Mouse (Mus musculus) CD4-positive, CD25-positive, alpha-beta regulatory T cell, adult 2 months (primary cell): ENCODE measurements at regions not wholly inside any gene's neighbourhood (a gene's known extent, or its start where the extent isn't known, plus 50 kb on each side); places are given as distances from the start of the nearest gene placed in this dataset.

ENCODE experiments used
- DNase-seq: peaks from one replicate; pipeline ENCODE4 v3.0.0-alpha.2; 2012; ENCODE audit warnings: low read depth, low spot score

- no peak for DNase-seq
These were observed 220.9 kb downstream of the Arpp21 start for GRCm38 (mm10) chr9:112014796-112015195.

GRCm38 (mm10) chr9:111994401-111994800 is 241.3 kb downstream of the Arpp21 start:
- no peak for DNase-seq

- no peak for DNase-seq
These were observed 241.9 kb downstream of the Arpp21 start for GRCm38 (mm10) chr9:111993844-111994243.

DNA sequence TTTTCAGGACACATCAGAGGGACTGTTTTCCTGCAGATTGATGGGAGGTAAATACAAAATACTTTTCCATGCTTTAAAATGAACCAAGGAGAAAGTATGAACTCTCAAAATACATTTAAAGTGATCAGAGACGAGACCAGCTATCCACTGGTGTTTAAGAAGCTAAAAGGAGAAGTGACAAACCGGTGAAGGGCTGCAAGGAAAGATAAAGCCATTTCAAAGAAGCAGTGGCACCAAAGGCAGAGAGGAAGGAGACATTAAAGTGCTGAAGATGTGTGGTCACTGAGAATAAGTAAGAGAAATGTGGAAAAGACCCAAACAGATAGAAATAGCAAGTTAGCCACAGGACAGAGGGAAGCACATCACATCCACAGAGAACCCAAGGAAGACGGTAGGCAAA is 245.7 kb downstream of the Arpp21 start:
- no peak for DNase-seq

GRCm38 (mm10) chr9:111963405-111964037 is 272.2 kb downstream of the Arpp21 start:
- DNase-seq = no peak

GRCm38 (mm10) chr9:111957799-111958198 is 267.7 kb upstream of the Stac start:
- peak; percentile 19 for DNase-seq

- peak; percentile 5 for DNase-seq
These were observed 249.3 kb upstream of the Stac start for GRCm38 (mm10) chr9:111939271-111940067.

DNA sequence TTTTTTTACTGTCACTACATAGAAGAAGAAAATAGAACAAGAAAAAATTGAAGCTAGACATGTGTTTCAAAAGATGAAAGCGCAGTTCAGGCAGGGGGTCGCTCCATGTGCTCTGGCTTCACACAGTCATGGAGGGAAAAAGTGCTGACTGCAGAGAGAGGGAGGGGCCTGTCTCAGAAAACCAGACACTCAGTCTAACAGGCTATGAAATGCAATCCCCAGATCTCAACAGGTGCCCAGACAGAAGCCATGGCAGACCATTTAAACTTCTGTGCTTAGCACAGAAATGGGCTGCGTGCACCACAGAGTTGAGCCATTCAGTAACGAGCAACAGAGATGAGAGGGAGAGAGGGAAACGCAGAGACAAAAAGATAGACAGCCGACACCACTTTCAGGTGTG is 242.3 kb upstream of the Stac start:
- no peak for DNase-seq

DNA sequence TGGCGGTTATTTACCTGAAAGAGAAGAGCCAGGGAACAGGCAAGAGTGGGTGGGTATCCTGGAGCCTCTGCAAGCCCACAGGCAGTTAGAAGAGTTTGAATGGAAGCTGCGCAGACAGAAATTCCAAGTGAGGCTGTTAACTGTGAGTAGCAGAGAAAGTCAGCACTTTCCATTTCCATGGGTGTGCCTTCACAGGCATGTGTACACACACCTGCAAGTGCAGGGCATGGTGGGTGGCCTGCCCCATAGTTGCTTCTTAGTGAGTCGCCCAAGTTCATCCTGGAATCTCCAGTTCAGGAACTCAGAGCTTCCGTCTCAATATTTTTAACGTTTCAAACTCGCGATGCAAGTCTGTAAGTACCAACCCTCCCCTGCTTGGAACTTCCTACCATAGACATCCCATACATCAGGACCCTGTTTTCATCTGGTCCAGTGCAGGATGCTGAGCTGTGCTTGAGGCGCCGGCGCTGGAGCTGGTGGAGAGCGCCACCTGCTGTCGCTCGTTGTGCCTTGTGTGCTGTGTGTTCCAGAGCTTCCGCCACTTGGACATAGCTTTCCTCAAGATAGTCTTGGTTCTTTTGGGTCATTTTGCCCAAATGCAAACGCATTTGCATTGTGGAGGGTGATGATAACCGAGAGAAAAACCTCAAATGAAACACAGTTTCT is 228.3 kb upstream of the Stac start:
- DNase-seq = peak; percentile 53

GRCm38 (mm10) chr9:111916684-111917535 is 226.8 kb upstream of the Stac start:
- peak; percentile 8 for DNase-seq

GRCm38 (mm10) chr9:111908806-111909205 is 218.7 kb upstream of the Stac start:
- DNase-seq = no peak

- DNase-seq = no peak
These were observed 210.0 kb upstream of the Stac start for GRCm38 (mm10) chr9:111900196-111900595.

DNA sequence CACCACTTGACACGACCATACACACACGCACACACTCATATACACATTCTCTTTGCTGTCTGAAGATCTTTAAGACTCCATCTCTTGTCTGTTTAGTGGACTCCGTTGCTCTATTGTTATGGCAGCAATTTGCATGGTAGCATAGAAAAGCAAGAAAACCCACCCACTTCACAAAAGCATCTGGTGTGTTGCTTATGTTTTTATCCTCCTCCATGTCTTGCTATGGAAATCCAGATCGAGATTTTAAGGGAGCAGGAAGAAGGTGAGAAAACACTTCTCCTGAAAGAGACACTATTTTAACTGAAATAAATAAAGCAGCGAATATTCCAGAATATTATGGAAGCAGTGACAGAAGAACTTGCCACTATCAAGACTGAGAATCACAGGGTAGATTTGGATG is 207.5 kb upstream of the Stac start:
- no peak for DNase-seq

- DNase-seq = no peak
These were observed 189.6 kb upstream of the Stac start for GRCm38 (mm10) chr9:111879710-111880109.

DNA sequence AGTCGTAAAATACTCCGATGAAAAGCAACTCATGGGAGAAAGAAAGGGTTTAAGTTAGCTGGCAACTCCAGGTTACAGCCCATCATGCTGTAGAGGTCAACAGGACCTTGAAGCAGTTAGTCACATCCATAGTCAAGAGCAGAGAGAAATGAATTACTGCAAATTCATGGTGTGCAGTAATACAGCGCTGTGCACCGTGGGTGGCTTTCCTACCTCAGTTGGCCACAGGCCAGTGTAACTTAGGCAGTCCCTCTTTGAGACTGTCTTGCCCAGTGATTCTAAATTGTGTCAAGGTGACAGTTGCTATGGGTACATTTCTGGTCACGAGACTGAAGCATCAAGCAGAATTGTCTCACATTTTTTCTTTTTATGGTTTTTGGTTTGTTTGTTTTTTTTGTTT is 186.7 kb upstream of the Stac start:
- DNase-seq = no peak

GRCm38 (mm10) chr9:111870466-111870865 is 180.3 kb upstream of the Stac start:
- DNase-seq = no peak

- DNase-seq = no peak
These were observed 179.7 kb upstream of the Stac start for GRCm38 (mm10) chr9:111869801-111870382.

DNA sequence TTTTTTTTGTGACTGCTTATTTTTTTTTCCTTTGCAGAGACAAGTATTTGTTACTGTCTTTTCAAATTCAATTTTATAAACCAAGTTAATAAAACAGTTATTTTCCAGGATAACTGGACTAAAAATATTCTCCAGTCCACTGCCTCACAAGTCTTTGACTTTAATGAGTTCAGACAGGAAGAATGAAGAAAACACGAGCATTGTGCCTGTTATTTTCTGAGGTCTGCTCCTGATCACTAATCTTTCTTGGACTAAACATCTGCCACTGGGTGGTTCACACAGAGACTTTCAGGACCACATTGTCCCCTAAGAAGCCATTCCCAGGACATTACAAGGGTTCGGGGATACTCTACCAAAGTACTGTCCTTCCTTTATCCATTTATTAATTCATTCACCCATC is 167.9 kb upstream of the Stac start:
- DNase-seq = no peak

GRCm38 (mm10) chr9:111854976-111855375 is 164.8 kb upstream of the Stac start:
- DNase-seq = no peak

GRCm38 (mm10) chr9:111846366-111846765 is 156.2 kb upstream of the Stac start:
- no peak for DNase-seq

GRCm38 (mm10) chr9:111841151-111841550 is 151.0 kb upstream of the Stac start:
- no peak for DNase-seq
